Mouse (Mus musculus) kidney, adult 10 weeks (tissue): Measurements from ENCODE around the gene Ttbk2. TPM values are rescaled to one million over a fixed set of nuclear protein-coding genes. Genes with fewer than 3 reads are reported as not detected.

Experiments used
- polyA plus RNA-seq: library from polyadenylated mRNA; stranded (reverse); fragments of 350-450 nt; fragmentation: Illumina TruSeq; extraction: RNeasy Lipid Tissue Mini Kit (QIAGEN cat#74804); gene quantifications from one replicate; pipeline ENCODE4 v1.2.3, GENCODE M21; 2014; ENCODE audit warnings: low read depth, low replicate concordance

The Ttbk2 gene
- 12.8 TPM for polyA plus RNA-seq

GRCm38 (mm10) chr2:120850424-120851082, at the start of gene Ttbk2:
Gene Ttbk2 (minus strand): TSS chr2:120850604.

GRCm38 (mm10) chr2:120849449-120850423, 668 bp downstream of the Ttbk2 start, which contains the start of gene Cdan1:
Gene Cdan1 (minus strand): TSS chr2:120850128.

Other genes with a start within 250 kb of the Ttbk2 start
- gene Haus2, start 241.2 kb downstream of the Ttbk2 start, polyA plus RNA-seq, result 34.2 TPM
- 39.3 TPM for gene Lrrc57, start 241.1 kb downstream of the Ttbk2 start, polyA plus RNA-seq
- 5.9 TPM for gene Stard9, start 221.5 kb downstream of the Ttbk2 start, polyA plus RNA-seq
- gene Cdan1, start 476 bp downstream of the Ttbk2 start, polyA plus RNA-seq, result 2.4 TPM
- 37.2 TPM for gene Ubr1, start 120.1 kb upstream of the Ttbk2 start, polyA plus RNA-seq
- gene Tmem62, start 126.4 kb upstream of the Ttbk2 start, polyA plus RNA-seq, result 42.8 TPM
- gene Ccndbp1, start 157.8 kb upstream of the Ttbk2 start, polyA plus RNA-seq, result 57.0 TPM
- gene Epb42, start 186.5 kb upstream of the Ttbk2 start, polyA plus RNA-seq, result 1.9 TPM
- gene Tgm5, start 235.2 kb upstream of the Ttbk2 start, polyA plus RNA-seq, result not detected